Mouse (Mus musculus): ENCODE measurements around the gene Elf4.

The Elf4 gene

DNA sequence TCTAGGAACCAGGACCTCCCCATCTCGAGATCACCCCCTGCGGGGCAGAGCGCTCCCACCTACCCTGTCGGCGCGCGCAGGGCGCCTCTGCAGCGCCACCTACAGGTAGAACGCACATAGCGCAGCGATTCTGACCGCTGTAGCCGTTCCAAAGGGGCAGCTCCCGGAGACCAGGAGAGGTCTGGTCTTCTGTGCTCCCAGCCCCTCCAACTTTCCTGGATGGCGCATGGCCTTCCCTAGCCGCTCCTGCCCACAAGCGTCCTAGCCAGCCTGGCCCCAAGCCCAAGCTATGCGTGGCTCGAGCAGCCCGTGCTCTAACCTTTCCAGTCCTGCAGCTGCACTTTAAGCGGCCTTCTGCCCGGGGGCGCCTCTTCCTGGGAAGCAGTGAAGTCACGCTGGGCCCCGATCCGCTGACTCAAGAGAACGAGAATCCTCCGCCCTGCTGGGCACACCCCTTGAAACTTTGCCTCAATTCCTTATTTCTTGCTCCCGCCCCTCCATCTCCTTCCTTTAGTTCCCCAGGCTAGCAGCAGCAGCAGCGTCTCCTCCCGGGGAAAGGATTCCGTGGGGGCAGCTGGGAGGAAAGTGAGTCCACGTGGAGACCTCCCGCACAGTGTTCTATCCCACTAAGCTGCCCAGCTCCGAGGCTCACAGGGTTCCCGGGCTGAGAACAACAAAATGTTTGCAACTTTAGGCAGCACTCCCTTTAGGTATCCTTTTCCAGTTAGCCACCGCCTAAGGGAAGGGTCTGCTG lies at the start of gene Elf4:
Gene Elf4, minus strand, starts transcription at position 379 of the 754 bp plus-strand sequence.
- peak; percentile 30 to 66 for DNase-seq (ENCODE audit: low spot score in 2 of 2)

DNA sequence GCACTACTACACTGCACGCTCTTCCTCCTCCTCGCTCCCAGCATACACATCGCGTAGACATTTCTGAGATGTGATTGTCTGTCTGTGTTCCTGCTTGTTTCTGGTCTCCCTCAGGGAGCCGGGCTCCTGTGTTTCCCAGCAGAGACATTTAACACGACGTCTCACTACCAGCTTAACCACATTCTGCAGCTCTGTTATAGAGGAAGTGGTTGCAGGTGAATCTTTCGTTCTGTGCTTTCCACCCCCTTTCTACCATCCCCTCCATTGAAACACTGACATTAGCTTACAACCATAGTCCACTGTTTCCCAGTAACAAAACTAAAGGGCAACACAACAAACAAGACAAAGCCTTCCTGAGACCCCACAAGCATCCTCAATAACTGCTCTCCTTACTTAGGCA lies 30.8 kb upstream of the Elf4 start:
- DNase-seq (ENCODE audit: low spot score in 2 of 2): no peak

DNA sequence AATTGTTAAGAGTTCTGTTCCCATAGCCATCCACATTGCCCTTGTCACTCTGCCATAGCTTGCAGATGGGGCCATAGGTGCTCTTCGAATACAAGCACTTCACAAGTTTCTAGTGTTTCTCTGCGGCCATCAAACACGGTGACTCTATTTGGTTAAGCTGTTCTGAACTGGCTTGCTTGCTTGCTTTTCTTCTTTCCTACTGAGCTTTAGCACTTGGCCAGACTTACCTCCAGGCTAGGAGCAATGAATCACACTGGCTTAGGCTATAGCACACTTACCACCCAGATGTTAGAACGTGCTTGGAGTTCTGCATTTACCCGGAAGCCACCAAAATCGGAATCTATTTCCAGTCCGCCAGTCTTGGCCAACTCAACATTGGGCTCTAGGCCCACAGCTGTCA lies 18.8 kb upstream of the Elf4 start:
- no peak for DNase-seq (ENCODE audit: low spot score in 2 of 2)

- DNase-seq (ENCODE audit: low spot score in 2 of 2): no peak
Observed at GRCm38 (mm10) chrX:48481095-48481494, 18.2 kb upstream of the Elf4 start.

GRCm38 (mm10) chrX:48467355-48467946 lies 4.5 kb upstream of the Elf4 start:
- DNase-seq (ENCODE audit: low spot score in 2 of 2): no peak

DNA sequence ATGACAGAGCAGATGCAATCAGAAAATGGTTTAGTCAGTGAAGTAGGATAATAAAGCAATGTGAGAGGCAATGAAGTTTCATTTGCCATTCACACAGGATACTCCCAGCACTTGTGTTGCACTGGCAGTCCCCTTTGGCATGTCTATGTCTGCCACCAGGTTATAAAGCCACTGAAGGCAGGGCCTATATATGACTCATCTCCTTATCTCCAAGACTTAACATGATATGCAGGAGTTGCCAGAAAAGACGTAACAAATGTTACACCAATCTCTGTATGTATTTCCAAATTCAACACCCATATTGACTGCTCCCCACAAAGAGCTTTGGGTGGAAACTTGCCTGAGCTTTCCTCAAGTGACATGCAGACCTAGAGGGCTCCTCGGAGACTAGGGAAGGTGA lies 3.2 kb upstream of the Elf4 start:
- no peak for DNase-seq (ENCODE audit: low spot score in 2 of 2)

- no peak for DNase-seq (ENCODE audit: low spot score in 2 of 2)
Observed at GRCm38 (mm10) chrX:48464436-48464835, 1.5 kb upstream of the Elf4 start.

DNA sequence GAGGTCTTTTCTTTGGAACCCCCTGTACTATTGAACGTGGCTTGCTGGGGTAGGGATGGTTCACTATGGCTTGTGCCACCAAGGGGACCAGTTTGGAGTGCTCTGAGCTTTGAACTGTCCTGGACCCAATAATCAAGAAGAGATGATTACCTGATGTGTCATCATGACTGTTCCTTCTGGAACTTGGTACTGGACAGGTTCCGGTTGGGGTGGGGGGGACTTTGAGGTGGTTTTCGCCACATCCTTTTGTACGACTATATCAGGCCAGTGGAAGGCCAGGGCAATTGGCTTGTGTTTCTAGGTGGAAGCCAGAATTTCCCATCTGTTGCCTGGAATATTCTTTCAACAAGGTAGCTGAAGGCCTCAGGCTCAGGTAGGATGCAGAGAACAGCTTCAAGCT lies 704 bp upstream of the Elf4 start:
- DNase-seq (ENCODE audit: low spot score in 2 of 2): no peak

GRCm38 (mm10) chrX:48462297-48462696 lies 635 bp downstream of the Elf4 start:
- DNase-seq (ENCODE audit: low spot score in 2 of 2): no peak

DNA sequence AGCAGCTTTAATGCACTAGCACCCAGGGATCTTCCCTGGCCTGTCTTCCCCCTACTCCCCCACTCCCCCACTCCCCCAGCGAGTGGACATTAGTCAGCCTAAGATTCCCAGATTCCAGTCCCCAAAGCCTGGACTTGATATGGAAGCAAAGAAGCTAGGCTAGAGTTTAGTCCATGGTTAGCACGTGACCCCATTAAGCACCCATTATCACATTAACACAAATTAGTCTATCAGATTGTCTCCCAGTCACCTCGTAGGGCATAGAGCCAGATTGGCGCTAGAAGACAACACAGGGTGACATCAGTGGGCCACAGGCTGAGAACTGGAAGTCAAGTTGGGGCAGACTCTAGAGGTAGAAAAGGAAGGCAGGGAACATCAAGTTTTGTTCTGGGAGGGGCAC lies 1.9 kb downstream of the Elf4 start:
- no peak for DNase-seq (ENCODE audit: low spot score in 2 of 2)

- no peak for DNase-seq (ENCODE audit: low spot score in 2 of 2)
Observed at GRCm38 (mm10) chrX:48460496-48460895, 2.4 kb downstream of the Elf4 start.

- DNase-seq (ENCODE audit: low spot score in 2 of 2): no peak
Observed at GRCm38 (mm10) chrX:48456956-48457355, 6.0 kb downstream of the Elf4 start.

DNA sequence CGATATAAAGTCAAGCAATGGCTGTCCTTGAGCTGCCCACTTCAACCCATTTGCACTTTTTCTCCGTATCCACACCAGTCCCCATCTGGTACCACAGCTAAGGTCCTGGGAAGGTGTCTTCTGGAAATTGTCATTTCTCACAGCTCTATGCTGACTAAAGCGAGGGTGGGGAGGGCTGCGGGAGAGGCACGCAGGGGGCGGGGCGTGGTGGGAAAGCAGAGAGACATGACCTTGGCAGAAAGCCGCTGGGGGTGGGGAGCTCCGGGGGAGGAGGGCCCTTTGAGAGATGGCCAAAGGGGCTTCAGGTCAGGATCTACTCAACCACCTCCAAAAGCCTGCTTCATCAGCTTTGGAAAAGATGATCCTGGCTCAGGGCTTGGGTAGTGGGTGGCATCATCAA lies 7.9 kb downstream of the Elf4 start:
- no peak for DNase-seq (ENCODE audit: low spot score in 2 of 2)

- no peak for DNase-seq (ENCODE audit: low spot score in 2 of 2)
Observed at GRCm38 (mm10) chrX:48454495-48454878, 8.4 kb downstream of the Elf4 start.

DNA sequence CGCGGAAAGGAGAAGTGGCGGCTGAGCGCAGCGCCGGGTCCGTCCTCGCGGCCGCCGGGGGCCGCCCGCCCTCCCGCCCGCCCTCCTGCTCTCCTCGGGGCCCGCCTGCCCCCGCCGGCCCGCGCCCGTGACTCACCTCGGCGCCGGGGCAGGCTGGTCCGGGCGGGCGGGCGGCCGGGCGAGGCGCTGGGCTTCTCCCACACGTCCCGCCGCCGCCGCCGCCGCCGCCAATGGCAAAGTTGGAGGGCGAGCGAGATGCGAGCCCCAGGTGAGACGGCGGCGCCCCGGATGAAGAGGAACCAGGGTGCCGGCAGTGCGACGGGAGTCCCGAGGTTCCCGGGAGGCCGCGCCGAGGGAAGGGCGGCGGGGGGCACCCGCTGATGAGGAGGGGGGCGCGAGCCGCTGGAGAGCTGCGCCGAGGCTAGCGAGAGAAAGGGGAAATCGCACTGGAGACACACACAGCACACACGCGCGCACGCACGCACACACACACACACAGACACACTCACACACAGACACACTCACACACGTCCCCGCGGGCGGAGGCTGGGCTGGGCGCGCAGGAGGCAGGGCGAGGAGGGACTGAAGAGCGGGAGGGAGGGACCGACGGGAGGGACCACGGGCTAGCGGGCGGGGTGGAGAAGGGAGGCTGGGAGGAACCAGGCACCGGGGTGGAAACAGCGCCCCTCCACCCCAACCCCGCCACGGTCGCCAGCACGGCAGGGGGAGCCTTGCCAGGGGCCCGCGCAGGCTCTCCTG lies 9.0 kb downstream of the Elf4 start:
- peak; percentile 44 to 54 for DNase-seq (ENCODE audit: low spot score in 2 of 2)

DNA sequence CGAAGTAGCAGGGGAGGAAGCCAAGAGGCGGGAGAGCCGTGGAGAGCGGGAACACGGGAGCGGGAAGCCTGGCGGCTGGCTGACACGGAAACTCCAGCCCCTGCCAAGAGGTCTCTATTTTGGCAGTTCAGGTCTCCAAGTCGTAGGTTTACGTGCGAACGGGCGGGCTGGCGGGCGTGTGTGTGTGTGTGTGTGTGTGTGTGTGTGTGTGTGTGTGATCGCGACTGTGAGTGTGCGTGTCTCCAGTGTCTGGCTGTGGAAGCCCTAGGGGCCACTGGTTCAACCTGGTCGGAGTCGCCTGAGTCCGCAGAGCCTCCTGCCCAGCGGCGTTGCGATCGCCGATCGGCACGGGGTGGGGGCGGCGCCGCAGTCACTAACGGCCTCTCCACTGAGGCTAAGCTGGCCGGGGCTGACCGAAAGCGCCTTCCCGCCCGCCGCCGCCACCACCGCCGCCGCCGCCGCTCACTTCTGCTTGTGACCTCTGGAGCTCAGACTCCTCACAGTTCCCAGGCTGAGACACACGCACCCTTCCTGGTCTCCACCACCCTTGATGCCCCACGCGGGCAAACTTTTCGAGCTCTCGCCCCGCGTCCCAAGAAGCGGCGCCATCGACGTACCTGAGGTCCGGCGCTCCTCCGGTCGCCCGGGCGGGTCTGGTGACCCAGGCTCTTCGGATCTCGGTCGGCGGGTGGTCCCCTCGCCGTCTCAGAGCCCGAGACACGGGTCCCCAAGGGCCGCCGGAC lies 9.8 kb downstream of the Elf4 start:
- DNase-seq (ENCODE audit: low spot score in 2 of 2): no peak

GRCm38 (mm10) chrX:48452231-48452890 lies 10.6 kb downstream of the Elf4 start:
- no peak for DNase-seq (ENCODE audit: low spot score in 2 of 2)

DNA sequence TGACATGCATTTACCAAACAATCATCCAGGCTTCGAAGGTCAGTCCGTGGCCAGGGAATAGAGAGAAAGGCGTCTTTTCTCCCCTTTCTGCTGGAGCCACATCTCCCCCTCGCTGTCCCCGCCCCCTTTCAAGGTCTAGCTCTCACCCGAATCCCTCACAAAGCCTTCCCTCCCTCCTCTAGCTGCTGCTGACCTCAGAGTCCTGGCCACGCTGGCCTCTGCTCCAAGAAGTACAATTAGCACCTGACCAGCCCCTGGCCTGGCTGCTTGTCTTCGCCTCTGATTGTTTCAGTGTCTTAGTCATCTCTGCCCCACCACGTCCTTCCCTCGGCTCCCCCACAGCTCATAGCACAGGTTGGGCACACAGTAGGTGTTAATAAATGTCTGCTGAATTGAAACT lies 13.3 kb downstream of the Elf4 start:
- no peak for DNase-seq (ENCODE audit: low spot score in 2 of 2)

DNA sequence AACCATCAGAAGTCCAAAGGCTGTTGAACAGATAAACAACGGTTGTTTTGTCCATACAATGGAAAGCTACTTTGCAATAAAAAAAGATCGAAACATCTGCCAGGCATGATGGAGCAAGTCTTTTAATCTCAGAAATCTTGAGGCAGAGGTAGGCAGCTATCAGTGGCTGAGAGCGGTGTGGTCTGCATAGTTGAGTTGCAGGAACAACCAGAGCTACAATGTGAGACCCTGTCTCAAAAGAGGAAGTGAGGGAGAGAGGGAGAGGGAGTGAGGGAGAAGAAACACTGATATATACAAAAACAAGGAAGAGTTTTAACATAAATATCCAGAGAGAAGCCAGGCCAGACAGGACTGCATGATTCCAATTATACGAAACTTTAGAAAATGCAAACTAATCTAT lies 18.3 kb downstream of the Elf4 start:
- no peak for DNase-seq (ENCODE audit: low spot score in 2 of 2)

- DNase-seq (ENCODE audit: low spot score in 2 of 2): no peak
Observed at GRCm38 (mm10) chrX:48441954-48442353, 21.0 kb downstream of the Elf4 start.

- no peak for DNase-seq (ENCODE audit: low spot score in 2 of 2)
Observed at GRCm38 (mm10) chrX:48441548-48441947, 21.4 kb downstream of the Elf4 start.

DNA sequence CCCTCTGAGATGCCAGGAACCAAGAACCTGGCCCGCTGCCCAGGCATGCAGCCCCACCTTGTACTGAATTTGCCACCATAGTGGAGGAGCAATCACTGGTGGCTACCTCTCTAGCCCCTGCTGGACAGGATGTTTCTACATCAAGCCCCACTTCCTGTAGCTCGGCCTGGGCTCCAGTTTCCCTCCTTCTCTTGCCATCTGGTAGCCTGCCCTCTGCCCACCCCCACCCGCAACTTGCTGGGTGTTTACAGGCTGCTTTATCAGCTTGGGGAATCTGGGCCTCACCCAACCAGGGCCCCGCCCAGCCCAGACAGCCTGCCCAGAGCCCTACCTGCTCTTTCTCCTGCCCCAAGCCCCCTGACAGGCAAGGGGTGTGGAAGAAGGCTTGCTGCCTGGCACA lies 23.9 kb downstream of the Elf4 start:
- DNase-seq (ENCODE audit: low spot score in 2 of 2): no peak
